8 mouse cellular contexts compared by ENCODE assay signal in genomic region chr4:63557124-63558059, GRCm38 (mm10). TPM values are rescaled to one million over a fixed set of nuclear protein-coding genes. Genes with fewer than 3 reads are reported as not detected.
DNase-seq lines count a peak whose midpoint lies in the region; ATAC-seq lines count a peak whose summit lies in the region.

No protein-coding gene starts in this region.

- 0 out of 2 replicates have a peak overlapping the region, but pooled peaks have one; percentile 77 for H3K9ac ChIP-seq in heart, embryonic 11.5 days (ENCODE audit: low read depth, low read length)
- H3K9ac ChIP-seq in heart, embryonic 16.5 days (ENCODE audit: low read length): peak overlapping the region; percentile 49
- peak overlapping the region; percentile 88 for H3K9ac ChIP-seq in limb, embryonic 13.5 days
- 0 out of 2 replicates have a peak overlapping the region, but pooled peaks have one; percentile 11 for H3K9ac ChIP-seq in neural tube, embryonic 11.5 days (ENCODE audit: low read length)

- no peak for ATAC-seq in heart, embryonic 11.5 days (replicated peaks; ENCODE audit: insufficient number of reproducible peaks, low FRiP score, low TSS enrichment)
- ATAC-seq in heart, embryonic 16.5 days (replicated peaks; ENCODE audit: extremely low read depth, insufficient read depth, low FRiP score): no peak
- ATAC-seq in limb, embryonic 13.5 days (ENCODE audit: low FRiP score, low read depth): no peak
- no peak for ATAC-seq in neural tube, embryonic 11.5 days (ENCODE audit: insufficient read depth, low FRiP score, low TSS enrichment)

- DNase-seq in heart, adult 9 months (ENCODE audit: low spot score in 2 of 2): no peak
- DNase-seq in NIH3T3 (ENCODE audit: low read depth): peak; percentile 65
- DNase-seq in neural tube, embryonic 11.5 days (ENCODE audit: low spot score): no peak
- DNase-seq in cerebellum, adult 9-11 months: no peak
- DNase-seq in frontal cortex, postnatal 10 days (ENCODE audit: low spot score in 2 of 2): no peak

- H3K27me3 ChIP-seq in heart, embryonic 11.5 days (ENCODE audit: control insufficient read depth, insufficient read depth, low read length): no peaks in the 10 kb centered on the region
- no peaks in the 10 kb centered on the region for H3K27me3 ChIP-seq in heart, embryonic 16.5 days (ENCODE audit: control insufficient read depth, insufficient read depth, low read length)
- no peaks in the 10 kb centered on the region for H3K27me3 ChIP-seq in limb, embryonic 13.5 days
- H3K27me3 ChIP-seq in neural tube, embryonic 11.5 days (ENCODE audit: control insufficient read depth, insufficient read depth, low read length): no peaks in the 10 kb centered on the region

- WGBS in heart, embryonic 11.5 days (ENCODE audit: insufficient replicate concordance): 24% methylated on average over 16 of the region's 16 CpGs
- 27% methylated on average over 16 of the region's 16 CpGs for WGBS in heart, embryonic 16.5 days
- 37% methylated on average over 16 of the region's 16 CpGs for WGBS in limb, embryonic 13.5 days
- WGBS in neural tube, embryonic 11.5 days: 24% methylated on average over 16 of the region's 16 CpGs

- H3K36me3 ChIP-seq in heart, embryonic 11.5 days (ENCODE audit: control insufficient read depth, insufficient read depth, low read length): peaks cover 12% of the 10 kb centered on the region
- H3K36me3 ChIP-seq in heart, embryonic 16.5 days (ENCODE audit: control insufficient read depth, insufficient read depth): peaks cover 8% of the 10 kb centered on the region
- peaks cover 26% of the 10 kb centered on the region for H3K36me3 ChIP-seq in limb, embryonic 13.5 days
- peaks cover 2% of the 10 kb centered on the region; the same call in 1 of the 2 replicates for H3K36me3 ChIP-seq in neural tube, embryonic 11.5 days (ENCODE audit: control insufficient read depth, insufficient read depth, low read length)

- no peak overlapping the region for H3K4me3 ChIP-seq in heart, embryonic 11.5 days (ENCODE audit: low read depth, low read length)
- H3K4me3 ChIP-seq in heart, embryonic 16.5 days (ENCODE audit: low read length): peak overlapping the region; percentile 76
- H3K4me3 ChIP-seq in limb, embryonic 13.5 days: 0 out of 2 replicates have a peak overlapping the region, but pooled peaks have one; percentile 64
- no peak overlapping the region for H3K4me3 ChIP-seq in neural tube, embryonic 11.5 days (ENCODE audit: low read depth, low read length)

- no peaks in the 10 kb centered on the region for H3K9me3 ChIP-seq in heart, embryonic 11.5 days (replicated peaks; ENCODE audit: control insufficient read depth, low read length)
- no peaks in the 10 kb centered on the region for H3K9me3 ChIP-seq in heart, embryonic 16.5 days (replicated peaks; ENCODE audit: control insufficient read depth, low read length)
- no peaks in the 10 kb centered on the region for H3K9me3 ChIP-seq in limb, embryonic 13.5 days
- no peaks in the 10 kb centered on the region for H3K9me3 ChIP-seq in neural tube, embryonic 11.5 days (ENCODE audit: control insufficient read depth, low read length)

- peaks cover 34% of the 10 kb centered on the region for H3K4me1 ChIP-seq in heart, embryonic 11.5 days (ENCODE audit: control insufficient read depth, insufficient read depth, low read length)
- peaks cover 33% of the 10 kb centered on the region for H3K4me1 ChIP-seq in heart, embryonic 16.5 days (ENCODE audit: control insufficient read depth, insufficient read depth, low read length)
- peaks cover 44% of the 10 kb centered on the region for H3K4me1 ChIP-seq in limb, embryonic 13.5 days
- H3K4me1 ChIP-seq in neural tube, embryonic 11.5 days (ENCODE audit: control insufficient read depth, insufficient read depth, low read length): peaks cover 20% of the 10 kb centered on the region

- no peak overlapping the region for H3K27ac ChIP-seq in heart, embryonic 11.5 days (ENCODE audit: low read depth, low read length)
- peak overlapping the region; percentile 49 for H3K27ac ChIP-seq in heart, embryonic 16.5 days (ENCODE audit: low read length)
- no peak overlapping the region for H3K27ac ChIP-seq in limb, embryonic 13.5 days
- H3K27ac ChIP-seq in neural tube, embryonic 11.5 days (ENCODE audit: low read depth, low read length): no peak overlapping the region

- H3K4me2 ChIP-seq in heart, embryonic 11.5 days: peak overlapping the region; percentile 74
- H3K4me2 ChIP-seq in heart, embryonic 16.5 days (ENCODE audit: low read depth, low read length): peak overlapping the region; percentile 76
- H3K4me2 ChIP-seq in limb, embryonic 13.5 days (replicated peaks): peak overlapping the region; percentile 74
- peak overlapping the region; percentile 81; the same call in 1 of the 2 replicates for H3K4me2 ChIP-seq in neural tube, embryonic 11.5 days (ENCODE audit: low read depth)

RNA-seq across cellular contexts. Expression of gene Tmem268, which starts 1.2 kb away (rescaled TPM):
- polyA plus RNA-seq in heart, embryonic 11.5 days (2014; fragmentation: Nextera tagmentation; extraction: Ambion mirVana): 5.5 and 5.8 TPM in 2 replicates
- polyA plus RNA-seq in heart, embryonic 16.5 days (2015; fragmentation: Nextera tagmentation; extraction: Ambion mirVana): 5.1 and 6.0 TPM in 2 replicates
- 8.2 and 8.3 TPM in 2 replicates for polyA plus RNA-seq in limb, embryonic 13.5 days (2015; fragmentation: Nextera tagmentation; extraction: Ambion mirVana)
- 5.6 and 6.2 TPM in 2 replicates for polyA plus RNA-seq in neural tube, embryonic 11.5 days (2014; fragmentation: Nextera tagmentation; extraction: Ambion mirVana)

RNA-seq across cellular contexts. Expression of gene Atp6v1g1, which starts 12.8 kb away (rescaled TPM):
- polyA plus RNA-seq in heart, embryonic 11.5 days (2014; fragmentation: Nextera tagmentation; extraction: Ambion mirVana): 213 and 221 TPM in 2 replicates
- polyA plus RNA-seq in heart, embryonic 16.5 days (2015; fragmentation: Nextera tagmentation; extraction: Ambion mirVana): 238 and 243 TPM in 2 replicates
- polyA plus RNA-seq in limb, embryonic 13.5 days (2015; fragmentation: Nextera tagmentation; extraction: Ambion mirVana): 317 and 318 TPM in 2 replicates
- polyA plus RNA-seq in neural tube, embryonic 11.5 days (2014; fragmentation: Nextera tagmentation; extraction: Ambion mirVana): 388 and 403 TPM in 2 replicates

RNA-seq across cellular contexts. Expression of gene Gm11213, which starts 47.7 kb away (rescaled TPM):
- not detected in 2 replicates for polyA plus RNA-seq in heart, embryonic 11.5 days (2014; fragmentation: Nextera tagmentation; extraction: Ambion mirVana)
- polyA plus RNA-seq in heart, embryonic 16.5 days (2015; fragmentation: Nextera tagmentation; extraction: Ambion mirVana): not detected in 2 replicates
- polyA plus RNA-seq in limb, embryonic 13.5 days (2015; fragmentation: Nextera tagmentation; extraction: Ambion mirVana): not detected in 2 replicates
- polyA plus RNA-seq in neural tube, embryonic 11.5 days (2014; fragmentation: Nextera tagmentation; extraction: Ambion mirVana): not detected in 2 replicates

Comparison
In these comparisons a context has a peak if more than half of its experiments do, and no peak if none do; other contexts are left out.
1. H3K4me3 ChIP-seq: peak in heart, embryonic 16.5 days (single experiment) and limb, embryonic 13.5 days (single experiment); none in heart, embryonic 11.5 days (single experiment) and neural tube, embryonic 11.5 days (single experiment).
2. H3K9ac ChIP-seq: peak in every context shown above with its lines; median percentile 88 in limb, embryonic 13.5 days; 77 in heart, embryonic 11.5 days; 49 in heart, embryonic 16.5 days; 11 in neural tube, embryonic 11.5 days.
3. Peak in every context shown above with its lines, with median percentiles within 50 percentile points of each other: H3K4me2 ChIP-seq.